Mouse (Mus musculus) embryo, embryonic 10 days (tissue): ENCODE measurements around the gene Aoc3.
"Not testable (repeated sequence)": the region's sequence is repeated elsewhere in the genome, so short reads cannot be mapped to it uniquely, and the experiment has no call there.

Experiments
- DNase-seq: peaks from one replicate; pipeline ENCODE4 v3.0.0-alpha.2; 2015; ENCODE audit warnings: low spot score

The Aoc3 gene

GRCm38 (mm10) chr11:101330371-101330924, at the start of gene Aoc3:
TSS of gene Aoc3 (plus strand) at chr11:101330605.
- DNase-seq = no peak

- no peak for DNase-seq
These were observed 49.6 kb upstream of the Aoc3 start for GRCm38 (mm10) chr11:101280837-101281236.

- DNase-seq = peak; percentile 40
These were observed 47.5 kb upstream of the Aoc3 start for GRCm38 (mm10) chr11:101282896-101283295.

GRCm38 (mm10) chr11:101283805-101284204, 46.6 kb upstream of the Aoc3 start:
- DNase-seq = no peak

GRCm38 (mm10) chr11:101287306-101287705, 43.1 kb upstream of the Aoc3 start:
- no peak for DNase-seq

GRCm38 (mm10) chr11:101291231-101291630, 39.2 kb upstream of the Aoc3 start:
- DNase-seq = no peak

GRCm38 (mm10) chr11:101295191-101295590, 35.2 kb upstream of the Aoc3 start:
- no peak for DNase-seq

GRCm38 (mm10) chr11:101300881-101301280, 29.5 kb upstream of the Aoc3 start:
- DNase-seq = no peak

GRCm38 (mm10) chr11:101301299-101302003, 29.0 kb upstream of the Aoc3 start:
- DNase-seq = no peak

GRCm38 (mm10) chr11:101302004-101302798, 28.2 kb upstream of the Aoc3 start, which contains the start of gene Becn1:
TSS of gene Becn1 (minus strand) at chr11:101302286.
- DNase-seq = peak; percentile 98

GRCm38 (mm10) chr11:101307744-101308143, 22.7 kb upstream of the Aoc3 start:
- DNase-seq = no peak

- DNase-seq = no peak
These were observed 19.3 kb upstream of the Aoc3 start for GRCm38 (mm10) chr11:101311083-101311482.

- DNase-seq = no peak
These were observed 18.3 kb upstream of the Aoc3 start for GRCm38 (mm10) chr11:101312150-101312549.

- no peak for DNase-seq
These were observed 15.8 kb upstream of the Aoc3 start for GRCm38 (mm10) chr11:101314567-101314966.

- DNase-seq = no peak
These were observed 15.2 kb upstream of the Aoc3 start for GRCm38 (mm10) chr11:101315082-101315650.

- DNase-seq = peak; percentile 97
These were observed 14.5 kb upstream of the Aoc3 start, which contains the start of gene Psme3 for GRCm38 (mm10) chr11:101315665-101316500. TSS of gene Psme3 (plus strand) at chr11:101316213.

GRCm38 (mm10) chr11:101316501-101316917, 13.9 kb upstream of the Aoc3 start:
- peak; percentile 43 for DNase-seq

- DNase-seq = peak; percentile 82
These were observed 6.8 kb upstream of the Aoc3 start for GRCm38 (mm10) chr11:101323609-101324008.

- DNase-seq = no peak
These were observed 5.6 kb upstream of the Aoc3 start, which contains the start of gene Aoc2 for GRCm38 (mm10) chr11:101324763-101325162. TSS of gene Aoc2 (plus strand) at chr11:101325063.

- DNase-seq = not testable (repeated sequence)
These were observed 5.2 kb upstream of the Aoc3 start for GRCm38 (mm10) chr11:101325201-101325600.

GRCm38 (mm10) chr11:101326147-101326546, 4.3 kb upstream of the Aoc3 start:
- DNase-seq = no peak
